In the genomic region with DNA sequence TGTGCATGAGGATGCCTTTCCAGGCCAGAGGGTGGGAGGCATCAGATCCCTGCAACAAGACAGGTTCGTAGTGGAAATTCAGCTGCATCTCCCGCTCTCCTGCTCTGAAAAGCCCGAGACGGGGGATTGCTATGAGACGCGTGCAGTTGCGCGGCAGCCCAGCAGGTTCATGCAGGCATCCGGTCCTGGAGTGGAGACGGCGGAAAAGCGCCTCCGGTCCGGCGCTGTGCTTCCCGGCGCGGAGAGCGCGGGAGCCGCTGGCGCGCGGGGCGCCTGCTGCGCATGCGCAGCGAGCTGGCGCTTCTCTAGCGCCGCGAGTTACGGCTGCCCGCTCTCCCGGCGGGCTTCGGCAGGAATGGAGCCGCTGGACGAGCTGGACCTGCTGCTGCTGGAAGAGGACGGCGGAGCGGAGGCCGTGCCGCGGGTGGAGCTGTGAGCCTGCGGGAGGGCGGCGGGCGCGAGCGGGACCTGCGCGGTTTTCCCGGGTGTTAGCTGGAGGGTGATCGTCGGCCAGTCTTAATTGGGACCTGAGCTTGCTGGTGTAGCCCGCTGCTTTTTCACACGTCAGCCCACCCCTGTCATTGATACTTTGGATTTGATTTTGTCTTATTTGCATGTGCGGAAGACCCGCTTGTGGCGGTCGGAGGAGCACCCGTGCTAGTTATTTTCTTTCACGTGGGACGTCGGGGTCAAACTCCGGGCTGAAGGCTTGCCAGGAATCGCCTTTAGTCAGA, we compare ENCODE assay signal across 8 mouse cellular contexts. TPM values are rescaled to one million over a fixed set of nuclear protein-coding genes. Genes with fewer than 3 reads are reported as not detected.
A peak's percentile ranks its signal among the peaks of the same experiment; 100 is the strongest.
DNase-seq lines count a peak whose midpoint lies in the region; ATAC-seq and TF ChIP-seq lines count a peak whose summit lies in the region.

A gene (plus strand): TSS at position 289 of the 734 bp plus-strand sequence.

- peak; percentile 75 for DNase-seq in WW6 (ENCODE audit: low read depth, low spot score)
- DNase-seq in cerebellum, postnatal 36 days: peak; percentile 70
- DNase-seq in gastrocnemius, adult 18-20 months (ENCODE audit: low spot score): peak; percentile 51
- peak; percentile 93 for DNase-seq in hindbrain, postnatal 0 days (ENCODE audit: low spot score)
- peak; percentile 72 for DNase-seq in left cerebral cortex, adult 2 months (ENCODE audit: extremely low spot score in 1 of 2, low spot score in 2 of 2)
- DNase-seq in right cerebral cortex, adult 2 months (ENCODE audit: low spot score in 2 of 2): peak; percentile 64 to 71
- DNase-seq in urinary bladder, postnatal 36 days (ENCODE audit: low spot score in 2 of 2): peak; percentile 61 to 64

- no peaks in the 10 kb centered on the region for H3K4me1 ChIP-seq in hindbrain, postnatal 0 days (ENCODE audit: insufficient read depth, low read length)

- ATAC-seq in hindbrain, postnatal 0 days: peak; percentile 91
- peak; percentile 33 for ATAC-seq in megakaryocyte, adult 5-6 weeks (ENCODE audit: poor library complexity, severe bottlenecking)

- intact Hi-C loops in left cerebral cortex, adult 2 months (cut with DNase I): no loop called here

- H3K9me3 ChIP-seq in hindbrain, postnatal 0 days (ENCODE audit: low read length): no peaks in the 10 kb centered on the region

- H3K27me3 ChIP-seq in hindbrain, postnatal 0 days (ENCODE audit: insufficient read depth, low read length): no peaks in the 10 kb centered on the region

- H3K27ac ChIP-seq in hindbrain, postnatal 0 days: peak within 1 kb of the TSS; percentile 68
- 0 out of 2 replicates have a peak within 1 kb of the TSS, but pooled peaks have one; percentile 6 for H3K27ac ChIP-seq in left cerebral cortex, adult 2 months

- under 1% methylated on average over 68 of the region's 68 CpGs for WGBS in hindbrain, postnatal 0 days

- peak within 1 kb of the TSS; percentile 67 for H3K4me3 ChIP-seq in hindbrain, postnatal 0 days (ENCODE audit: low read length)
- H3K4me3 ChIP-seq in left cerebral cortex, adult 2 months: peak within 1 kb of the TSS; percentile 73

- peak; percentile 44 for TF ChIP-seq CTCF in hindbrain, postnatal 0 days (IDR thresholded peaks at IDR 0.05; ENCODE audit: low read depth)
- TF ChIP-seq CTCF in left cerebral cortex, adult 2 months (IDR thresholded peaks at IDR 0.05): peak; percentile 33

- H3K9ac ChIP-seq in hindbrain, postnatal 0 days (replicated peaks; ENCODE audit: low read length): peak within 1 kb of the TSS; percentile 76

- H3K36me3 ChIP-seq in hindbrain, postnatal 0 days (ENCODE audit: insufficient read depth, low read length): peaks cover 24% of the 10 kb centered on the region

- peak within 1 kb of the TSS; percentile 83 for H3K4me2 ChIP-seq in hindbrain, postnatal 0 days (ENCODE audit: low read depth, low read length)

RNA-seq across cellular contexts. Expression of the gene that starts here (rescaled TPM):
- under 1 TPM; 0.17 to 0.21 TPM for total RNA-seq in gastrocnemius, adult 18-20 months (2021)
- 2.7 and 6.1 TPM in 2 replicates for total RNA-seq in hindbrain, postnatal 0 days (2014; rRNA removed)
- polyA plus RNA-seq in hindbrain, postnatal 0 days (2015; fragmentation: Nextera tagmentation; extraction: Ambion mirVana): 3.7 and 3.8 TPM in 2 replicates
- 1 to 10 TPM in 1 of 2 experiments, under 1 TPM in 1; 0.91 to 1.9 TPM for total RNA-seq in left cerebral cortex, adult 2 months (2021)
- total RNA-seq in megakaryocyte, adult 5-6 weeks (2015): 108 and 109 TPM in 2 replicates
- 113 and 121 TPM in 2 replicates for total RNA-seq in megakaryocyte, adult 5-6 weeks (2017)

Comparison
In these comparisons a context has a peak if more than half of its experiments do, and no peak if none do; other contexts are left out.
1. Peak in every context shown above with its lines: DNase-seq, ATAC-seq, H3K4me3 ChIP-seq and H3K27ac ChIP-seq.
2. RNA of the gene that starts here (total RNA-seq): 108 to 121 TPM in megakaryocyte, adult 5-6 weeks; 2.7 to 6.1 TPM in hindbrain, postnatal 0 days, 0.91 to 1.9 TPM in left cerebral cortex, adult 2 months and 0.17 to 0.21 TPM in gastrocnemius, adult 18-20 months; every median in the first group is over 10 times any median in the second.
3. Peak in DNase-seq in gastrocnemius, adult 18-20 months; RNA of the gene not detected or under 1 TPM.